Mouse (Mus musculus): ENCODE measurements around the gene Atp6ap1l.

DNA sequence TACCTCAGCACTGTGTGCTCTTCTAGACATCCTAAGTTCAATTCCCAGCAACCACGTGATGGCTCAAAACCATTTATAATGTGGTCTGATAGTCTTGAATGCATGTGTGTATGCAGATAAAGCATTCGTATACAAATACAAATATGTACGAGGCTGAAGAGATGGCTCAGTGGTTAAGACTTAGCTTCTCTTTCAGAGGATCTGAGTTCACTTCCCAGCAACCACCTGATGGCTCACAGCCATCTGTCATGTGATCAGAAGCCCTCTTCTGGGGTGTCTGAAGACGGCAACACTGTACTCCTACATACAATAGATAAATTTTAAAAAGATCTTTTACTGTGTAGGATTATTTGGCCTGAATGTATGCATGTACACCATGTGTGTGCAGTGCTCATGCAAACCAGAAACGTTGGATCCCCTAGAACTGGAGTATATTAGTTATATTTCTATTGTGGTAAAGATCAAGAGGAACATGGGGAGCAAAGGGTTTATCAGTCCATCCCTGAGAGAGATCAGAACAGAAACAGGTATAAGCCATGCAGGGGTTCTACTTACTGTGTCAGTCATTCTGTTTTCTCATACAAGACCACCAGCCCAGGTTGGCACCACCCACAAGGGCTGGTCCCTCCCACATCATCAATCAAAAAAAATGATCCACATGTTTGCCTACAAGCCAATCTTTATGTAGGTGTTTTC lies 21.9 kb upstream of the Atp6ap1l start:
- TF ChIP-seq POLR2A (IDR thresholded peaks at IDR 0.05; ENCODE audit: borderline replicate concordance, control insufficient read depth, low read depth, low read length) (no peak), CTCF (IDR thresholded peaks at IDR 0.05; ENCODE audit: control insufficient read depth, insufficient read depth, low read length) (no peak)

Measured in bone marrow, adult 2 months (tissue).